Mouse (Mus musculus): Measurements from ENCODE around the gene Rcan2.
"Not testable (repeated sequence)": the region's sequence is repeated elsewhere in the genome, so short reads cannot be mapped to it uniquely, and the experiment has no call there.

The Rcan2 gene

DNA sequence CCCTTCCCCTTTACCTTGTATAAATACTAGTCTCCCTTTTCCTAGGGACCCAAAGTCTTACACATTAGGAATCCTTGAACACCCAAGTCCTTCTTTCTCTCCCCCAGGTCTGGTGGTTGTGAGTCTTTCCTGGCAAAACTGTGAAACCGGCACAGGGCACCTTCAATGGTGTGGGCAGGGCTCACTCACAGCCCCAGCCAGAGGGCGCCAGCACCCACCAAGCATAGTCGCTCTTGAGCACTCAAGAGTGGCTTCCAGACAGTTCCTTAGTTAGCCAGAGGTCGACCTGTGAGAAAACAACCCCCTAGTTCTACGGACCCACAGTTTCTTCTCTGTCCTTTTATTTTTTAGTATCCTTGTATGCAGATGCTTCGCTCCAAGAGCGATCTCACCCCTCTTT, at the start of gene Rcan2:
Gene Rcan2, plus strand, starts transcription at position 275 of the 400 bp plus-strand sequence.
- peak; percentile 80 to 84 for DNase-seq

DNA sequence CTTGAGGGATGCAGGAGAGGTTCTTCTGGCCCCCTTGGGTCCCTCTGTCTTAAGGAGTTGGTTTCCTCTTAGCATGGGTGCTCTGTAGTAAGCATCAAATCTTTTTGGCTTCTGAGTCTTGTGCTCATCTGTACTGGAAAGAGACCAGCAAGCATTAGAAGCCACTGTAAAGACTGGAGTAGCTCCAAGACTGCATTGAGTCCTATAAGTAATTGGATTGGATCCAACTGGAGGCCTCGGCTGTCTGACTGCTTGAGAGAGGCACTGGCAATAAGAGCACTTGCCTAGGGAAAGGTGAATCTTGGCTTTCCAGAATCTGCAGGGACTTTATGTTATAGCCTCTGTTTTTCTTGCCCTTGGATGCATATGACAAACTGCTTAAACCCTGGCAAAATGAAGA, 48.3 kb upstream of the Rcan2 start:
- no peak for DNase-seq

DNA sequence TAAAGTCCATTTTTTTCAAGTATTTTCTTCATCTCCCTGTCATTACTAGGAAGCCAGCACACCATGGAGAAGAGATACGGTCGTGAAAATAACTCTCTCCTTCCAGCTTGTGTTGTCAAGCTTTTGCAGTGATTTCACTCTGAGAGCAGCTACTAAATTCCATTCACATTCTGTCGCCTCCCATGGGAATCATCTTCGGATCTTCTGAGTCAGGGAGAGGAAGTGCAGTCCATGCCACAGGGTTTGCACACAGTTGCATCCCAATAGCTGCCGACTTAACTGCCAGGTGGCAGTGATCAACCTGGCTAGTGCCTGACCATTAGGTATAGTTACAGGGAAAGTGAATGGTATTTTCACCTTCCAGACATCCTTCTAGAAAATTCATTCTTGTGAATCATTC, 46.5 kb upstream of the Rcan2 start:
- DNase-seq, result no peak

DNA sequence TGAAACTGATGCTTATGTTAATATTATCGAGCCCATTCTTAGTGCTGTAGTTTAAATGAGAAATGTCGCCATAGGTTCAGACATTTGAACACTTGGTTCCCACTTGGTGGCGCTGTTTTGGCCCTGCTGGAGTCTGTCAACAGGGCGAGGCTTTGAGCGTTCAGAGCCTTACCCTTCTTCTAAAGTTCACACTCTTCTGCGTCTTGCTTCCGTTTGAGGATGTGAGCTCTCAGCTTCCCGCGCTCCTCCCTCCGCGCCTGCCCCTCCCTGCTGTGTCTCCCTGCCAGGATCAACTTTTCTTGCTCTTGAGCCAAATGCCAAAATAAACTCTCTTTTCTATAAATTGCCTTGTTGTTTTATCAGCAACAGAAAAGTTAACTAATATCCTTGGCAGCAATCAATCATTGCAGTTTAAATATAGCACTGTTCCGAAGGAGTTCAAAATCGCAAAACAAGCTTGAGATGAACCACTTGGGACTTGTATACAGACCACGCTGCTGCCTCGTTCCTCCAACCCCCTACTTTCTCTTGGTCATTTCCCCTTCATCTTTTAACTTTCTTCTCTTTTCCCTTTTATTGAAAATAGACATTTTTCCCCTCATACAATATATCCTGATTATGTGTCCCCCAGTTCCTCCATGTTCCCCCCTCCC, 42.4 kb upstream of the Rcan2 start:
- no peak for DNase-seq

DNA sequence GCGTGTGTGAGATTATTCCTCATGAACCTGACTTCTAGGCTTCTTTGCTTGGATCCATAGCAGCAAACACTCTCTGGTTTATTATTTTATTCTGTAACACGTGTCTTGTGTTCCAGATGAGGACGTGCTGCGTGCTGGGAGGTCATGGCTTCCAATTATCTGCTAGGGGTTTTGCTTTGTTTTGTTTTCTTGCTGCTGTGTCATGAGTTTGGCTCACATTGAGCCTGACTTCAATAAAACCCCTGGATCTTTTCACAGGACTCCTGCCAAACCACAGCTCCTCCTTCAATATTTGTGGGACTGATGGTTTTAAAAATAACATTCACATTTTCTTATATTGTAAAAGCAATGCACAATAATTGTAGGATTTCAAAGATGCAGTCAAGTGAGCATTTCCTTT, 16.6 kb upstream of the Rcan2 start:
- DNase-seq, result no peak

DNA sequence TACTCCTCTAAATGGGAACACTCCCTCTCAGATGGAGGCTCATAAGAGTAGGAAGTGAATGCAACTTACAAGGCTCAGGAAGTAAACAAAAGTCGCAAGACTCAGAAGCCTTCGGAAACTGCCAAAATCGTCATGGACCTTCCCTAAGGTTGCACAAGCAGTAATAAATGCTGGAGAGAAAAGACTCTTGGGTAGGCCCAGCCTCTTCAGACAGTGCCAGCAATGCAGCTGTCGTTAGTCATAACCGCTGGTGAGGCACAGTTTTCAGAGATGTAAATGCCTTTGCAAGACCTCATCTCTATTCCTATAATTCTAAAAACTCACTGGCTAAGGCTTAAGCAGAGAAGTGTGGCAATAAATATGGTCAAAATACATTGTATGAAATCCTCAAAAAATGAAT, 12.9 kb upstream of the Rcan2 start:
- no peak for DNase-seq

DNA sequence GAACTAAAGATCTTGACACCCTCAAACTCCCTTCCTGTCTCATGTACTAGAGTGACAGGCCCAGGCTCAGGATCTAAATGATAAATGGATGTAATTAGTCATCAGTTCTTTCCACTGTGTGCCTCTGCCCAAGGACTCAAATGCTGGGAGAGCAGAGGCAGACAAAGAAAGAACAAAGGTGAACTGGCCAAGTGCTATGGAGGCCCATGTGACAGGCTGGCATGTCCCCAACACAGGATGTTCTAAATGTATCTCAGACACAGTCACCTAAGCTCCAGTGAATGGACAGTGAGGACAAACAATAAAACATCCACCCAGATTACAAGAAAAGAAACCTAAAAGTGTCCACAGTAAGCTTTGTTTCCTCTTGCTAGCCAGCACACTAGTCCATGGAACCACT, 11.8 kb upstream of the Rcan2 start:
- DNase-seq, result no peak

DNA sequence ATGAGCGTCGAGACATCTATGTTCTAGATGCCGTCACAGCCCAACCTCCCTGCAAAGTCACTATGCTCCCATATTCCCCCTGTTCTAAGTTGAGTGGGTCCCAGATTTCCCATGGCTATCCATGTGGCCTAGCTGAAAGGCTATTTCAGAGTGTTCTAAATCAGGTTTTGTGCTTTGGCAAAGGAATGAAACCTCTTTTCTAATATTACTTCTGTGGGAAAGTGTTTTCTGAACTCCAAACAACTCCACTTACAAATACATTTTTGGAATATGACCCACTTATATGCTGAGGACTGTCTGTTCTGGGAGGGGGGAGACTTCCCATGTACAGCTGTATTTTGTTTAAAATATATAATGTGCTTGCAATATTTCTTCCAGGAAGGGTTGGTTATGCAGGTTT, 9.4 kb upstream of the Rcan2 start:
- DNase-seq, result no peak

DNA sequence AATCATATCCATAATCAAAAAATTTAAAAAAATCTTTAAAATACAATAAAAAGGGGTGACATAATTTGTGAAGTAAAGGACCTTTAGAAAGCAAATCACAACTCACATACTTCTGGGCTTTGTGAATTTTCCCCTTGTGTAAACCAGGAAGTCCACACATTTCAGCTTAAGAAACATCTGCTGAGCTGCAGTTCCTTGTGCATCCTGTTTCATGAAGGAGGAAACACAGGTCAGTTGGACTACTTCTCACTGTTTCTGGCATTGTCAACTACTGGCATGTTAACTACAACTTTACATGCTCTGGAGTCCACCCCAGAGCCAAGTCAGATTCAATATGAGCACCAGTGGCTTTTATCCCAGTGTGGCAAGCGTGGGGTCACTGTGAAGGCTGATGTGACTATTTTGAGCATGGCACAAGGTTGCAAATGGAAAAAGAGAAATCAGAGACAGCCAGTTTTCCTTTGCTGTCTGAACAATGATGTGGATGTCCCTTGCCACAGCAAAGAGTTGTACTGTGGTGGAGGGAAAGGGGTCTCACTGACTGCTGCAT, 6.3 kb upstream of the Rcan2 start:
- no peak for DNase-seq

DNA sequence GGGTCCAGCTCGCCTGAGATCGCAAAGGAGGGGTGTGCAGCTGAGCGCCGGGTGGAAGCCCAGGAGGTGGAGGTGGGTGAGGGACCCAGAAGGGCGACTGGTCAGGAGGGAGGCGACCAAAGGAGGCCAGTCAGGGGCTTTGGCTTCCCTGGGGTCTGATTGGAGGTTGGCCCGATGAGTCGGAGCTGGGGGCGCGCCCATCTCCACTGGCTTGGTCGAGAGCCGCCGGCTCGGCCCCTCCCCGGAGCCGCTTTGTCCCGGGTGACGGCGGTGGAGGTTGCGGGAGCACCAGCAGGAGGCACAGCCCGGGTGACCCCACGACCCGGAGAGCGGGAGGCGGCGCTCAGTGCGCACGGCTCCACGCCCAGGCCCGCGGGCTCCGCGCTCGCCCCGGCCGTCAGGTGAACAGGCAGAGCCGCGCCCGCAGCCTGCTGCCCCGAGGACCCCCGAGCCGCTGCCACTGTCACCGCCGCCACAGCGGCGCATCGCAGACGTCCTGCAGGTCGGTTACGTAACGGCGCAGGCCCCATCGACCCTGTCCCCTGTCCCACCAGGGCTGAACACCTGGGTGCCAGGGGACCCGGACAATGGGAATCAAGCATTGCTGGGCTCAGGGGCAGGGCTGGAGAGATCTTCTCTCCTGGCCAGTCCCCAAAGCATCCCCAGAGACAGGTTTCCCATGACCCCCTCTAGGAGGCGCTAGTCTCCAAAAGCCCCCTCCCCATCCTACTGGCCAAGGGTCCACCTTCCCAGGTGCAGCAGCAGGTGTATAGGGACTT, 633 bp downstream of the Rcan2 start:
- peak; percentile 57 to 65 for DNase-seq

DNA sequence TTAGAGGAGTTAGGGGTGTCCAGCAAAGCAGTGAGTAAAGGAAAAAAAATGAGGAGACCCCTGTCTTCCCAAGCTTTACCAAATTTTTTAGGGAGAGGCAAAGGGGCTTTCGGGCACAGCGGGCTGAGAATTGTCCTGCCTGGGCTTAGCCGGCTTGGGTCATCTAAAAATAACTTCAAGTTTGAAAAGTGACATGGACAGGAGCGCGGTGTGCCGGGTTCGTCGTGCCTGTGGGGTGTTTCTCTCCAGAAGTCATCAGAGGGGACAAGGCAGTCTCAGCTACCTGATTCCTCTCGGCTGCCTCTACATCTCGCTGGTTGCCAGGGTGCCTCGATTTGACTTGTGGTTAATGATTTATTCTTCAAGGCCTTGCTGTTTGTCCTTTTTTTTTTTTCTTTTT, 1.3 kb downstream of the Rcan2 start:
- DNase-seq, result peak in 1 of 2 experiments; percentile 12

DNA sequence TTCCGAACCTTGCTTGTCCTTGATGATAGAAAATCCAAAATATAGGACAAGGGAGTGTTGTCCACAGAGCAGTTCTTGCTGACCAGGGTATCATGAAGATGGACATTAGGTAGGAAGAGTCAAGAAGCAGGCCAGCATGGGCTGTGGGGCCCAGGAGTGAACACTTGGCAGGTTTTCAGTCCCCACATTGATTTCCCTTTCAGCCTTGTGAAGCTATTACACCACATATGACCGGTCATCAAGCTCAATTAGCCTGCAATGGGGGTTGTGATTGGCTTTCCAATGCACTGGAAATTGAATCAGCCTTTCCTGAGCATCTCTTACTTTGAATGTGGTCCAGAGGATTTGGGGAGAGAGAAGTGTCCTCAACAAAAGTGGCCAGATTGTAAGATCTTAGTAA, 2.0 kb downstream of the Rcan2 start:
- no peak for DNase-seq

DNA sequence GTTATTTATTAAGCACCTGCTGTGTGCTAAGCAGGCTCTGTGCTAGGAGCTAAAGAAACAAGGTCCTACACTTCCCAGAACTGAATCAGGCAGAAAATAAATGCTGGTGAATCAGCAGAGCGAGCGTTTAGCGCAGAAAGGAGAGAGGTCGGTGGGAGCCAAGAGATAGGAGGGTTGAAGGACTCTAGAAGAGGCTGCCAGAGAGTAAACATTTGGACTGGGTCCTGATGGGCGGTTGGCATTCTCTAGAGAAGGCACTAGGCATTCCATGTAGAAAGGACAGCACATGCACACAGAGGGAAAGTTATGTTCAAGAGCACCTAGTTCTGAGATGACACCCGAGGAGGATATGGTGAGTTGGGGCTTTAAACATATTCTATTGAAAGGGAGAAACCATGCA, 2.6 kb downstream of the Rcan2 start:
- DNase-seq, result peak; percentile 17 to 25

DNA sequence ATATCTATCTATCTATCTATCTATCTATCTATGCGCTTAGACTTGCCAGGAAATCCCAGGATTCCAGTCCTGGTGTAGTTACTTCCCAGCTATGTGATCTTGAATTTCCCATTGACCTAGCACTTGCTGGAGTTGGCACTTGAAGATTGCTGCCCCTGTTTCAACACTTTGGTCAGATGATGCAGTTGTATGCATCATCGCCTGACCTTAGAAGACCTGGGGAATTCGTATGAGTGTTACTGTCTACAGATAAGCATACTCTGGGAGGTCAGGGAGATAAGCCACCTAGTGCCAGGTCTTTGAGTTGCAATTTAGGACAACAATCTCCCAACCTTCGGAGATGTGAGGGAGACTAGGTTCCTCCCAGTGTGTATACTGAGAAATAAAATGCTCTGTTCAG, 5.7 kb downstream of the Rcan2 start:
- DNase-seq, result no peak

- no peak for DNase-seq
Measured at GRCm38 (mm10) chr17:43811453-43811852, 10.3 kb downstream of the Rcan2 start.

DNA sequence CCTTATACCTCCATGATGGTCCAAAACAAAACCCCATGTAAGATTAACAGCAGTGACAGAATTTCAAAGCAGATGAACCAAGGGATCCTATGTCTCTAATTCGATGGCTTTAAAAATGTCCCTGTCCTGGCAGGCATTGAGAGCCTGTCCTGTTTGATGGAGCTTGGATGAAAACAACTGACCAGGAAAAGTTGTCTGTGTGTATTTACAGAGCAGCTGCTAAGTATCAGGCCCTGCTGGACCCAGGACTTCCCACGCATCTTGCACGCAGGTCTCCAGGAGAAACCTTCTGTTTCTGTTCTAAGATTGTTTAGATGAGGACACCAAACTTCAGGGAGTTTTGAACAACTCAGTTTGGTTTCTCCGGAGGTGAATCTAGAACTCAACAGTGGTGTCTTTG, 14.2 kb downstream of the Rcan2 start:
- DNase-seq, result no peak

DNA sequence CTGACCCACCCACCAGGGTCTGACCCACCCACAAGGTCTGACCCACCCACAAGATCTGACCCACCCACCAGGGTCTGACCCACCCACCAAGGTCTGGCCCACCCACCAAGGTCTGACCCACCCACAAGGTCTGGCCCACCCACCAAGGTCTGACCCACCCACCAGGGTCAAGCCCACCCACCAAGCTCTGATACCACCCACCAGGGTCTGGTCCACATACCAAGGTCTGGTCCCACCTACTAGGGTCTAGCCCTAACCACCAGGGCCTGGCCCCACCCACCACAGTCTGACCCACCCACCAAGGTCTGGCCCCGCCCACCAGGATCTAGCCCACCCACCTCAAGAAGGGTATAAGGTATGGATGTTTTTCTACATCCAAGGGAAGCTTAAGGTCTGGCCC, 15.3 kb downstream of the Rcan2 start:
- no peak for DNase-seq

DNA sequence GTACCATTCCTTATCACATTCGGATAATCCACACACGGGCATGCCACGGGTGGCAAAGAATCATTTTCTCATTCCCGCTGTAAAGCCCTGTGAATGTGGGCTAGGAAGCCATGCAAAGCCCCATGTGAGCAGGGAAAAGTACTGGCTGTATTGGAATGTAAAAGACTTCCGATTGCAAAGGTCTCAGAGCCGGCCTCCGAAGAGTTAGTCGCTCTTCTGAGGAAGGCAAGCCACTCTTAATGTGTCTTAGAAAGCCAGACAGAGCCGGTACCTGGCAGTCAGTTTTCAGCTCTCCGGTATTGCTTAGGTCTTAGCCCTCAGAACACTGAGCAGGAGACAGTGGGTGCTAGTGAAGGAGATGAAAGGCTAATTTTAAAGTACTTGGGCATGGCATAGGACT, 16.0 kb downstream of the Rcan2 start:
- DNase-seq, result no peak

DNA sequence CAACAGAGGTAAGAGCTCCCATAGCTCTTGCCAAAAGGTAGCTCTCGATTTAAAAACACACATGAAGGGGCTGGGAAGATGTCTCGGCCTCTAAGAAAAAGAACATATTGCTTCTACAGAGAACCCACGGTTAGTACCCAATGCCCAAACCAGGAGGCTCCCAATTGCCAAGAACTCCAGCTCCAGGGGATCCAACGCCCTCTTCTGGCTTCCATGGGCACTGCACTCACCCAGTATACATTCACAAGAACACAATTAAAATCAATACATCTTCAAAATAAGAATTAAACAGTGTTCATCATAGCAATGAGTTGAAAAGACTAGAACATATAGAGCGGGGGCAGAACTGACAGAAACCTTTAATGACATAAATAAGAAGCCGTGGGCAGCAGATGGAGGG, 17.2 kb downstream of the Rcan2 start:
- DNase-seq, result no peak

DNA sequence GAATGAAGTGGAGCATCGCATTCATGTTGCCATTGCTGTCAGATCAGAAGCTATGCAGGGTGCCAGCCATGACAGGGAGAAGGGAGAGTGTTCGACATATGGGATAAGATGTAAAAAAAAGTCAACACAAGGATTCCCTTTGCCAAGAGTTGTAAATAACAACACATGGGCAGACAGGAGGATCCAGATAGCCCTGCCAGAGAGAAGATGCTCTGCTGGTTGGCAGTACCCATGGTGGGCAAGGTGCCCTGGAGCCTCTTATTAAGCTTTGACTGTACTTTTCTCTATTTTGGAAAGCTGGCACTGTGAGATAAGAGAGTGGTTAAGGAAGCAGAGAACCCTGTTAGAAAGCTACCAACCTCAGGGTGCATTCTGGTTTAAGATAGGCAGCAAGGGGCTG, 19.8 kb downstream of the Rcan2 start:
- peak; percentile 82 to 86 for DNase-seq

DNA sequence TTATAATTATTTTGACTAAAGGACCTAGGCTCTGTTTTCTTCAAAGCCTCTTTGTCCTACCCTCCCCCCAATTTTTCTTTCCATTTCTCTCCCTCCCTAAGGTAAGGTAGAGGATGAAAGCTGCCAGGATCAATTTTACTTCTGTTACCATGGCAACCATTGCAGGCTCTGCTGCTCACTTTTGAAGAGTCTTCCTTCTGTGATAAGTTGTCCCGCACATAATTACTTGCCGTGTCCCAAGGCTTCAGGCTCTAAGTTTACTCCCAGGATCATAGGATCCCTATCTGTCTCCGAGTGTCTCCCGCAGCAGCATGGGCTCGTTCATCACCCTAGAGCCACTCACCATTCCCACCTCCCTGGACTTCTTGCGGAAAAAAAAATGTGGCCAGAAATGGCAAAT, 21.1 kb downstream of the Rcan2 start:
- DNase-seq, result no peak

DNA sequence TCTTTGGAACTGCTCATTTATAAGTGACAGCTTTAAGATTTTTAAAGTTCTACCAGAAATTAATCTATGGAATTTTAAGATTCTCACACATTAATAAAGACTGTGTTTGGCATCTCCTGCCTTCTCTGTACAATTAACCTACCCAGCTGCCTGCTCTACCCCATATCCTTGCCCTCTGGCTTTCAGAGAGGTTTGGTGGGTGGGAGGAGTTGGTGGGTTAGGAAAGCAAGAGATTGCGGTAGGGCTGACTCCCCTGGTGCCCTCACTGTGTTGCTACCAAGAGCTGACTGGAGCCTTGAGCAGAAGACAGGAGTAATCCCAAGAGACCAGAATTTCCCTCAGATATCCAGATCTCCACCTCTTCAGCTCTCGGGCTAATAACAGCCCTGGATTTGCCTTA, 21.5 kb downstream of the Rcan2 start:
- DNase-seq, result no peak

- no peak for DNase-seq
Measured at GRCm38 (mm10) chr17:43824781-43825410, 23.7 kb downstream of the Rcan2 start.

DNA sequence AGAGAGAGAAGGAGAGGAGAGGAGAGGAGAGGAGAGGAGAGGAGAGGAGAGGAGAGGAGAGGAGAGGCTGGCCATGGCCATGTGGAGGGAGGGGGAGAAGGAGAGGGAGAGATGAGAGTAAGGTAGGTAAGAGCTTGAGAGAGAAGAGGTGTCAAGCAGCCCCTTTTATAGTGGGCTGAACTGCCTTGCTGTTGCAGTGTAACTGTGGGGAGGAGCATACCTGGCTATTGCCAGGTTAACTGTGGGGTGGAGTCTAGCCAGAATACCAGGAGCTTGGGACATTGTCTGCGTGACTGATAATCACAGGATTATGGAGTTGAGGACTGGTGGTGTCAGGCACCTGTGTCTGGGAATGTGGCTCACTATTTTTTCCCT, 24.2 kb downstream of the Rcan2 start:
- DNase-seq, result not testable (repeated sequence)

All from cerebellum, postnatal 36 days (tissue).